Mouse (Mus musculus) forebrain, embryonic 14.5 days (tissue): ENCODE data around the gene Igsf8. TPM values are rescaled to one million over a fixed set of nuclear protein-coding genes. Genes with fewer than 3 reads are reported as not detected.

Experiments
- ATAC-seq: fragments of 200-750 bp; cut with Nextera tagmentation; 2 replicates; pipeline ENCODE4 v1.8.0; 2017; ENCODE audit warnings: mild to moderate bottlenecking, moderate library complexity
- DNase-seq: peaks from one replicate; pipeline ENCODE4 v3.0.0-alpha.2; 2015; ENCODE audit warnings: low spot score
- H3K27ac ChIP-seq: fragments of 300-500 bp; sonication (generic); 2 replicates; pipeline ENCODE4 v1.5.1; 2014; ENCODE audit warnings: low read depth, mild to moderate bottlenecking, control low read depth, low read length, moderate library complexity
- H3K27me3 ChIP-seq: fragments of 300-500 bp; sonication (generic); replicated peaks from 2 replicates; pipeline ENCODE4 v1.6.1; 2014; ENCODE audit warnings: low read length, control low read depth, mixed read lengths; ENCODE audit not compliant: control insufficient read depth, insufficient read depth
- H3K36me3 ChIP-seq: fragments of 300-500 bp; sonication (generic); 2 replicates; pipeline ENCODE4 v1.6.1; 2014; ENCODE audit warnings: low read length, control low read depth; ENCODE audit not compliant: control insufficient read depth, insufficient read depth
- H3K4me1 ChIP-seq: fragments of 300-500 bp; sonication (generic); 2 replicates; pipeline ENCODE4 v1.6.1; 2014; ENCODE audit warnings: antibody characterized with exemption, low read length, control low read depth; ENCODE audit not compliant: control insufficient read depth, insufficient read depth
- H3K4me2 ChIP-seq: fragments of 300-500 bp; sonication (generic); 2 replicates; pipeline ENCODE4 v1.6.1; 2014; ENCODE audit warnings: mild to moderate bottlenecking, control low read depth, low read length
- H3K4me3 ChIP-seq: fragments of 300-500 bp; sonication (generic); 2 replicates; pipeline ENCODE4 v1.5.1; 2014; ENCODE audit warnings: low read depth, low read length, control low read depth
- H3K9ac ChIP-seq: fragments of 300-500 bp; sonication (generic); 2 replicates; pipeline ENCODE4 v1.6.1; 2014; ENCODE audit warnings: mild to moderate bottlenecking, low read length, control low read depth, moderate library complexity
- H3K9me3 ChIP-seq: fragments of 300-500 bp; sonication (generic); replicated peaks from 2 replicates; pipeline ENCODE4 v1.6.1; 2016; ENCODE audit warnings: low read length, control low read depth, mixed read lengths; ENCODE audit not compliant: control insufficient read depth
- WGBS: fragments of 180-500 bp; shearing (Covaris S2); extraction: QIAGEN DNeasy Blood & Tissue Kit; methylation state at CpG from one replicate; pipeline ENCODE4 v1.1.7; 2014; 5-methylcytosine and 5-hydroxymethylcytosine counted together
- polyA plus RNA-seq: library from polyadenylated mRNA; unstranded; fragments of >200 nt; fragmentation: Nextera tagmentation; extraction: Ambion mirVana; gene quantifications from 2 replicates; pipeline ENCODE4 v1.2.1, GENCODE M21; 2014

Gene Igsf8
- polyA plus RNA-seq, 1 experiment from 2014 or later, result 147 TPM

DNA sequence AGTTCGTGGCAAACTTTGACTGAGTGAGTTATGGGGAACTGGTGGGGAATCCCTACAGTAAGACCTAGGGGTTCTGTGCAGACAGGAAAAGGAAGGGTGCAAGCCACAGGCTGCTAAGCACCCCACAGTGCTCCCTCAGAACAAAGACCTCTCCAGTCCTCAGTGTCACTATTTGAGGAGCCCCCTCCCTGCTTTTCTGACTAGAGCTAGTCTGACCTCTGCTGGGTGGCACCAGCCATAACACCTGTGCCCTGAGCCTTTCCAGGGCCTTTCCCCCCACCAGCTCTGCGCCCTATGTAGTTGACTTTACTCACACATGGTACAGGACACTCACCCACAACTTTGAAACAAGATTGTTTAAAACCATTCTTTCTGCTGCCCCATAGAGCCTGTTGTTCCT lies 13.8 kb upstream of the Igsf8 start:
- no peaks in the 10 kb centered on the region for H3K9me3 ChIP-seq
- peaks cover 8% of the 10 kb centered on the region; the same call in 1 of the 2 replicates for H3K4me1 ChIP-seq
- H3K36me3 ChIP-seq, result no peaks in the 10 kb centered on the region
- WGBS, result 42% methylated on average over 2 of the region's 2 CpGs
- no peak overlapping the region for H3K4me3 ChIP-seq
- H3K4me2 ChIP-seq, result no peak overlapping the region
- no peak overlapping the region for H3K9ac ChIP-seq
- no peaks in the 10 kb centered on the region for H3K27me3 ChIP-seq
- H3K27ac ChIP-seq, result no peak overlapping the region
- ATAC-seq, result peak; percentile 74
- peak; percentile 61 for DNase-seq

DNA sequence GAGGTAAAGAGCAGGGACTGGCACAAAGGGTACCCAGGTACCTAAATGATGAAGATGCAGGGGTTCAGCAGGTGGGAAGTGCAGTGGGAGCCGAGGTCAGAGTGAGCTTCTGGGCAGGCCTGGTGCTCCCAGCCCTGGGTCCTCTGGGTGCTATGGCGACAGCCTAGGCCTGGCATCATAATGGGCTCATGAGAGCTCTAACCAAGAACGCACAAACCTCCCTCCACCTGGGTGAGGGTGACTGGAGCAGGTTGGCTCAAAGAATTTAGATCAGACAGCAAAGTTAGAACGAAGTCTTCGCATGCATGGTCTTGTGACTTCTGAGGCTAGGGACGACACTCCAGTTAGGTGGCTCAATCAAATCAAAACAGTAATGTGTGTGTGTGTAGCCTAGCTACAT lies 3.1 kb upstream of the Igsf8 start, which contains the start of gene Atp1a4:
Gene Atp1a4 (minus strand): TSS at position 101 of the 400 bp plus-strand sequence.
- H3K4me1 ChIP-seq, result no peaks in the 10 kb centered on the region
- no peak within 1 kb of the TSS for H3K27ac ChIP-seq
- no peak within 1 kb of the TSS for H3K4me3 ChIP-seq
- ATAC-seq, result no peak
- H3K4me2 ChIP-seq, result no peak within 1 kb of the TSS
- no peak within 1 kb of the TSS for H3K9ac ChIP-seq
- DNase-seq, result no peak
- H3K27me3 ChIP-seq, result no peaks in the 10 kb centered on the region
- 89% methylated on average over 6 of the region's 6 CpGs for WGBS
- no peaks in the 10 kb centered on the region for H3K36me3 ChIP-seq
- H3K9me3 ChIP-seq, result no peaks in the 10 kb centered on the region

DNA sequence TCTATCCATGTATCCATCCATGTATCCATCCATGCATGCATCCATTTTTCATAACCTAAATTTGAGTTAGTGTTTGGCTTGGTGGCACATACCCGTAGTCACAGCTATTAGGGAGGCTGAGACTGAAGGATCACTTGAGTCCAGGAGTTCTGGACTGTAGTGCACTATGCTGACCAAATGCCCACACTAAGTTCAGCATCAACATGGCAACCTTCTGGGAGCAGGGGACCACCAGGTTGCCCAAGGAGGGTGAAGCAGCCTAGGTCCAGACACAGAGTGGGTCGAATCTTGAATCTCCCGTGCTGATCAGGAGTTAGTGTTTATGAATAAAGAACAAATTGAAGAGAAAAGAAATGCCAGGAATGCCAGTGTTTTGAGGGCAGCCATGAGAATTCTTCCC lies 9.8 kb downstream of the Igsf8 start:
- Histone ChIP-seq H3K36me3 (no peaks in the 10 kb centered on the region), H3K9me3 (no peaks in the 10 kb centered on the region), H3K9ac (no peak overlapping the region), H3K27me3 (no peaks in the 10 kb centered on the region), H3K4me2 (no peak overlapping the region), H3K4me3 (no peak overlapping the region), H3K4me1 (peaks cover 8% of the 10 kb centered on the region), H3K27ac (peak overlapping the region; percentile 28; the same call in 1 of the 2 replicates)
- ATAC-seq (peak; percentile 47), DNase-seq (no peak)
- 65% methylated on average over 3 of the region's 3 CpGs for WGBS

DNA sequence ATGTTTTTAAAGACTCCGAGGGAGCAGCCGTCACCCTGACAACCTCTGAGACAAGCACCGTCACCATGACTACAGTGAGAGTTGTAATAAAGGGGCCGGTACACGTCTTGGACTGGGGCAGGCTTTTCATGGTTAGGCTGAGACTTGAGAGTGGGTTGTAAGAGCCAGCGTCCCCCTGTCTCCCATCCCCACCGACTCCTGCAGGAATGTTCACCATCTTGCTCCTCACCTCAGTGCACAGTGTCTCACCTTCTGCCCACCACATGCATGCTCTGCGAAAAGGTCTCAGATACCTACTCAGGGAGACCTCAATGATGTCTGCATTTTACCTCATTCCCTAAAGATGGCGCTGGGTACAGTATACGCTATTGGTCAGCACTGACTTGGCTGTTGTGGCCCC lies 10.3 kb downstream of the Igsf8 start:
- 27% methylated on average over 10 of the region's 10 CpGs for WGBS
- ATAC-seq, result peak; percentile 90
- peak; percentile 79 for DNase-seq

DNA sequence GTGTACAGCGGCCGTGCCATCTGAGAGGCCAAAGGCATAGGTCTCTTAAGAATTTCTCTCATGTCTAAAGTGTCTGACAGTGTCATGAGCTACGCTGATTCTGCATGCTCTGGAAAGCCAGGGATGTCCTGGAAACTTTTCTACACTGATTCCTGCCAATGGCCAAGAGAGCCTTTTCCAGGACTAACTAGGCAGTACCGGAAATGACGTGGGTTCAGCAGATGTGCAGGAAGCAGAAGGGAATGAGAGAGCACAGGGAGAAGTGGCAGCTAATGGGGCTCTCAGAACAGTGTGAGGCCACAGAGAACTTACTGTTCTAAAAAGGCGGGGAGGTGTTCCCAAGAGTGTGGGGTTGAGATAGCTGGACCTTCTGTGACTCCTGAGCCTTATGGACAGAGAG lies 11.9 kb downstream of the Igsf8 start:
- H3K9ac ChIP-seq, result no peak overlapping the region
- H3K36me3 ChIP-seq, result no peaks in the 10 kb centered on the region
- no peaks in the 10 kb centered on the region for H3K9me3 ChIP-seq
- ATAC-seq (no peak), DNase-seq (no peak)
- WGBS, result 93% methylated on average over 6 of the region's 6 CpGs
- H3K4me2 ChIP-seq, result no peak overlapping the region
- no peak overlapping the region for H3K4me3 ChIP-seq
- H3K27ac ChIP-seq, result no peak overlapping the region
- peaks cover 8% of the 10 kb centered on the region for H3K4me1 ChIP-seq
- H3K27me3 ChIP-seq, result no peaks in the 10 kb centered on the region

More for the DNA sequence above, 10.3 kb downstream of the Igsf8 start:
- Histone ChIP-seq H3K27ac (0 out of 2 replicates have a peak overlapping the region, but pooled peaks have one; percentile 28), H3K4me1 (peaks cover 8% of the 10 kb centered on the region), H3K9me3 (no peaks in the 10 kb centered on the region), H3K36me3 (no peaks in the 10 kb centered on the region), H3K27me3 (no peaks in the 10 kb centered on the region), H3K9ac (no peak overlapping the region), H3K4me2 (no peak overlapping the region), H3K4me3 (no peak overlapping the region)

DNA sequence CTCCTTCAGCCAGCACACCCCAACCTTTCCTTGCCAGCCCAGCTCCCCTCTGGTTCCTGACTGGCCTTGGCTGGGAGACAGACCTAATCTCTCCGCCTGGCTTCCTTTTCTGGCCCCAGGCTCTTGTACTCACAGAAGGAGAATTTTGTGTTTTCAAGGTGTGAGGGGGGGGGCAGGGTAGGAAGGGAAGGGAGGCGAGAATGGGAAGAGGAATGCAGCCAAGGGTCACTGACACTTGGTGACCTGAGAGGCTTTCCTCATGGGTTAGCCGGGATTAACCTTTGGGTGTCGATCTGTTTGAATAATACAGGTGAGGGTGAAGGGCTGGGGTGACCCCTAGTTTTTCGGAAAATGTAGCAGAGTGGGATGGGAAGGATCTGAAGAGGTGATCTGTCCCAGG lies 12.7 kb downstream of the Igsf8 start:
- Histone ChIP-seq H3K36me3 (no peaks in the 10 kb centered on the region; the same call in 1 of the 2 replicates), H3K4me3 (no peak overlapping the region), H3K9ac (no peak overlapping the region), H3K27me3 (no peaks in the 10 kb centered on the region), H3K9me3 (no peaks in the 10 kb centered on the region), H3K4me2 (no peak overlapping the region), H3K27ac (no peak overlapping the region), H3K4me1 (peaks cover 8% of the 10 kb centered on the region)
- WGBS, result 72% methylated on average over 5 of the region's 5 CpGs
- ATAC-seq (no peak), DNase-seq (no peak)

DNA sequence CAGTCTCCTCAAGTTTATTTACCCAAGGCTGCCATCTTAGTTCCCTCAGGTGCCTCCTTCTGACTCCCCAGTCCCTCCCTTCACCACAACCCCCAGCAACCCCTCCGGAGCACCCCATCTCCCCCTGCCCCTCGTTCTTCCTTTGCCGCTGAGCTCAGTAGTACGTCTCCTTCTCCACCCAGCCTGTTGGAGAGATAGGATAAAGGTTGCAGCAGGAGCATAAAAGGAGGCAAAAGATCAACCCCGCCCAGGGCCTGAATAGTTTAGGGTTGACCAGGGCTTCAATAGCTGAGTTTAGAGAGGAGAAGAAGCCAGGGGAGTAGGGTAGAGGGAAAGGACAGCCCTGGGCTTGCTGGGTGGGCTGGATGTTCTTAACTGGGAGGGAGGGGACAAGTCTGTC lies 13.1 kb downstream of the Igsf8 start:
- H3K9me3 ChIP-seq, result no peaks in the 10 kb centered on the region
- no peaks in the 10 kb centered on the region; the same call in 1 of the 2 replicates for H3K36me3 ChIP-seq
- no peak overlapping the region for H3K4me2 ChIP-seq
- ATAC-seq (no peak), DNase-seq (no peak)
- no peak overlapping the region for H3K4me3 ChIP-seq
- no peak overlapping the region for H3K27ac ChIP-seq
- H3K27me3 ChIP-seq, result no peaks in the 10 kb centered on the region
- WGBS, result 70% methylated on average over 5 of the region's 5 CpGs
- H3K4me1 ChIP-seq, result peaks cover 8% of the 10 kb centered on the region
- H3K9ac ChIP-seq, result no peak overlapping the region

DNA sequence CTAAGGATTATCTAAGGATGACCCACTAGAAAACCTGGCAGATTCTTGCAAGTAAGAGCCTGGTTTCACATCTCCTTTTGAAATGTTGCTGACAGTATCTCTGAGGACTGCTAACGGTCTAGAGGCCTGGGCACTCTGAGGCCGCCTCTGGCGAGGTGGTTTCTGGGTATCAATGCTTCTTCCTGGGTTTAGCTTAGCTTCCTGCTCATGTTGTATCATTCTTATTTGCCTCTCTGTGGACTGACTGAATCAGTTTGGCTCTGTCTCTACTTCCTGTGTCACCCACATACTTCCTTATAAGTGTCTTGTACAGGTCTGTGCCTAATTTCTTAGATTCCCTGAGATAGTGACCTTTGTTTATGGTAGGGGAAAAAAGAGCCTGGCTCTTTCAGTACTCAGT lies 15.7 kb downstream of the Igsf8 start:
- H3K9me3 ChIP-seq, result no peaks in the 10 kb centered on the region
- WGBS, result 93% methylated on average over 3 of the region's 3 CpGs

DNA sequence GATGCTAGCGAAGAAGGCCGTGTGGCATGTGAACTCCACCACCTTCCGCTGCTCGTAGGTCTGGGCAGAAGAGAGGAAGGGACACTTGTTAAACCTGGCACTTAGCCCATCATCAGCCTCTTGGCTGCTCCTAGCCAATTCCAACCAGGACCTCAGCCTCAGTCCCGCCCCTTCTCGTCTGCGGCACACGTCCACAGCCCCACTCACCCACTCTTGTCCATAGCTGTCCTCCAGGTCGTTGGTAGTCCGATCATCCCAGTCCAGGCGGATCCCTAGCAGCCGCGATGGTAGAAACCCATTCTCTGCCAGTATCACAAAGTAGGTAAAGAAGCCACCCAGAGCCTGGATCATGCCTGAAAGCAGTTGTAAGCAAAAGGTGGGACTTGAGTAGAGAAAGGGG lies 16.9 kb downstream of the Igsf8 start:
- 92% methylated on average over 13 of the region's 13 CpGs for WGBS
- Histone ChIP-seq H3K4me1 (no peaks in the 10 kb centered on the region), H3K4me3 (no peak overlapping the region), H3K9ac (no peak overlapping the region), H3K27ac (no peak overlapping the region), H3K36me3 (no peaks in the 10 kb centered on the region; the same call in 1 of the 2 replicates), H3K9me3 (no peaks in the 10 kb centered on the region), H3K4me2 (no peak overlapping the region), H3K27me3 (no peaks in the 10 kb centered on the region)
- ATAC-seq, result no peak
- no peak for DNase-seq

More for the DNA sequence above, 15.7 kb downstream of the Igsf8 start:
- Histone ChIP-seq H3K4me3 (no peak overlapping the region), H3K36me3 (no peaks in the 10 kb centered on the region; the same call in 1 of the 2 replicates), H3K27me3 (no peaks in the 10 kb centered on the region), H3K4me1 (no peaks in the 10 kb centered on the region), H3K9ac (no peak overlapping the region), H3K4me2 (no peak overlapping the region), H3K27ac (no peak overlapping the region)
- DNase-seq (no peak), ATAC-seq (no peak)
